9 mouse cellular contexts compared by ENCODE assay signal in the genomic region with DNA sequence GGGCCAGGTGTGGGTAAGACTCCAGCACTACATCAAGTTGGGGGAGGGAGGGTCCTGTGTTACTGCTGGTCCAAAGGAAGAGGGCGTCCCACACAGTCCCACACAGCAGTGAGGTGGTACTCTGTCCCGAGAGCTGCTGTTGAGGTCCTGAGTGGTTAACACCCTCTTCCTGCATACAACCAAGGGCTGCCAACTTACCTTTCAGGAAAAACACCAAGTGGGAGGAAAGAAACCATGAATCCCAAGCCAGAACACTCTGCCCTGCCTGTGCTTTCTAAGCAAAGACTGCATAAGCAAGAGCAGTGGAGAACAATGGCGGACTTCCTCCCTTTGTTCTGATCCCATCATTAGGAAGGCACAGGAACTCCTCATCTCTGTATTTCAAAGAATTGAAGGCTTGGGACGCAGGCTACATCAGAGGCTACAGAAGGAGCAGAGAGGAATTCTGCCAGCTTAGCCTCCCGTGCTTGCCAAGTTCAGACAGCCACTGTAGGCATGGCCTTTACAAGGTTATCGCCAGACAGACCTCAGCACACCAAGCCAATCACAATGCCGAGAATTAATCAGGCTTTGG.
DNase-seq lines count a peak whose midpoint lies in the region; ATAC-seq and TF ChIP-seq lines count a peak whose summit lies in the region.
"Had no signal": no experiment of that assay in that cellular context is flagged by ENCODE, and none has a peak within 500 bp of the region (broad histone marks: within the 10 kb centered on the region; RNA-seq: fewer than 3 reads in every experiment).

No protein-coding gene starts in this region.

- H3K36me3 ChIP-seq in forebrain, embryonic 13.5 days (ENCODE audit: poor library complexity, severe bottlenecking): 0 out of 2 replicates have a peak, but pooled peaks cover 2% of the 10 kb centered on the region
- H3K36me3 ChIP-seq in hindbrain, postnatal 0 days (ENCODE audit: insufficient read depth, low read length): peaks cover 5% of the 10 kb centered on the region; the same call in 1 of the 2 replicates
- no peaks in the 10 kb centered on the region for H3K36me3 ChIP-seq in midbrain, embryonic 11.5 days (ENCODE audit: control insufficient read depth, insufficient read depth, low read length)

- H3K27ac ChIP-seq in forebrain, embryonic 13.5 days: peak overlapping the region; percentile 67
- H3K27ac ChIP-seq in hindbrain, postnatal 0 days: peak overlapping the region; percentile 55
- 0 out of 2 replicates have a peak overlapping the region, but pooled peaks have one; percentile 3 for H3K27ac ChIP-seq in midbrain, embryonic 11.5 days (ENCODE audit: low read depth, low read length)

- no peaks in the 10 kb centered on the region for H3K27me3 ChIP-seq in forebrain, embryonic 13.5 days
- H3K27me3 ChIP-seq in hindbrain, postnatal 0 days (ENCODE audit: insufficient read depth, low read length): no peaks in the 10 kb centered on the region
- H3K27me3 ChIP-seq in midbrain, embryonic 11.5 days (ENCODE audit: control insufficient read depth, insufficient read depth, low read length): no peaks in the 10 kb centered on the region
- H3K27me3 ChIP-seq: CH12.LX had no signal

- H3K4me2 ChIP-seq in forebrain, embryonic 13.5 days: 0 out of 2 replicates have a peak overlapping the region, but pooled peaks have one; percentile 11
- H3K4me2 ChIP-seq in hindbrain, postnatal 0 days (ENCODE audit: low read depth, low read length): no peak overlapping the region
- H3K4me2 ChIP-seq in midbrain, embryonic 11.5 days: no peak overlapping the region

- WGBS in forebrain, embryonic 13.5 days: 39% methylated on average over 7 of the region's 7 CpGs
- WGBS in hindbrain, postnatal 0 days: 47% methylated on average over 7 of the region's 7 CpGs
- WGBS in midbrain, embryonic 11.5 days: 59% methylated on average over 7 of the region's 7 CpGs

- no peaks in the 10 kb centered on the region for H3K9me3 ChIP-seq in forebrain, embryonic 13.5 days (replicated peaks)
- H3K9me3 ChIP-seq in hindbrain, postnatal 0 days (ENCODE audit: low read length): no peaks in the 10 kb centered on the region
- H3K9me3 ChIP-seq in midbrain, embryonic 11.5 days (ENCODE audit: control insufficient read depth, low read length): no peaks in the 10 kb centered on the region

- 0 out of 2 replicates have a peak, but pooled peaks have one; percentile 4 for TF ChIP-seq CTCF in hindbrain, postnatal 0 days (IDR thresholded peaks at IDR 0.05; ENCODE audit: low read depth)

- H3K4me1 ChIP-seq in forebrain, embryonic 13.5 days: peaks cover 19% of the 10 kb centered on the region
- H3K4me1 ChIP-seq in hindbrain, postnatal 0 days (ENCODE audit: insufficient read depth, low read length): no peaks in the 10 kb centered on the region
- H3K4me1 ChIP-seq in midbrain, embryonic 11.5 days (ENCODE audit: control insufficient read depth, insufficient read depth, low read length): peaks cover 9% of the 10 kb centered on the region; the same call in 1 of the 2 replicates

- peak; percentile 65 for DNase-seq in kidney, adult 11 months
- no peak for DNase-seq in kidney, postnatal 4 days
- peak; percentile 45 for DNase-seq in hindbrain, postnatal 0 days (ENCODE audit: low spot score)
- no peak for DNase-seq in midbrain, embryonic 11.5 days (ENCODE audit: low spot score, missing footprints)
- DNase-seq in Muller cell, postnatal 12 days (ENCODE audit: inconsistent ontology term): no peak
- no peak for DNase-seq in urinary bladder, postnatal 25 days (ENCODE audit: low spot score)
- DNase-seq in gastrocnemius, postnatal 10 days: no peak

- peak; percentile 55 for ATAC-seq in forebrain, embryonic 13.5 days
- ATAC-seq in hindbrain, postnatal 0 days: peak; percentile 60; the same call in 1 of the 2 replicates
- ATAC-seq in midbrain, embryonic 11.5 days (ENCODE audit: low FRiP score): no peak

- no peak overlapping the region for H3K9ac ChIP-seq in forebrain, embryonic 13.5 days
- H3K9ac ChIP-seq in hindbrain, postnatal 0 days (replicated peaks; ENCODE audit: low read length): no peak overlapping the region
- H3K9ac ChIP-seq in midbrain, embryonic 11.5 days (ENCODE audit: low read length): no peak overlapping the region

- no peak overlapping the region for H3K4me3 ChIP-seq in forebrain, embryonic 13.5 days
- H3K4me3 ChIP-seq in hindbrain, postnatal 0 days (ENCODE audit: low read length): no peak overlapping the region
- no peak overlapping the region for H3K4me3 ChIP-seq in midbrain, embryonic 11.5 days (ENCODE audit: low read depth, low read length)

Comparison
In these comparisons a context has a peak if more than half of its experiments do, and no peak if none do; other contexts are left out.
1. DNase-seq: peak in kidney, adult 11 months (single experiment) and hindbrain, postnatal 0 days (single experiment); none in kidney, postnatal 4 days (0 of 2), midbrain, embryonic 11.5 days (single experiment), Muller cell, postnatal 12 days (single experiment), urinary bladder, postnatal 25 days (single experiment) and gastrocnemius, postnatal 10 days (single experiment).
2. H3K27ac ChIP-seq: peak in every context shown above with its lines; median percentile 67 in forebrain, embryonic 13.5 days; 55 in hindbrain, postnatal 0 days; 3 in midbrain, embryonic 11.5 days.